ENCODE assay signal across 10 mouse cellular contexts in genomic region chr6:84320586-84320985, GRCm38 (mm10).
DNase-seq lines count a peak whose midpoint lies in the region; ATAC-seq and TF ChIP-seq lines count a peak whose summit lies in the region.
"Had no signal": no experiment of that assay in that cellular context is flagged by ENCODE, and none has a peak within 500 bp of the region (broad histone marks: within the 10 kb centered on the region; RNA-seq: fewer than 3 reads in every experiment).

No protein-coding gene starts in this region.

- no peak overlapping the region for H3K9ac ChIP-seq in liver, embryonic 12.5 days
- no peak overlapping the region for H3K9ac ChIP-seq in hindbrain, embryonic 14.5 days
- H3K9ac ChIP-seq: limb, embryonic 13.5 days; neural tube, embryonic 12.5 days had no signal

- H3K36me3 ChIP-seq in liver, embryonic 12.5 days = no peaks in the 10 kb centered on the region
- H3K36me3 ChIP-seq in hindbrain, embryonic 14.5 days (replicated peaks; ENCODE audit: control insufficient read depth, insufficient read depth) = no peaks in the 10 kb centered on the region
- H3K36me3 ChIP-seq: limb, embryonic 13.5 days; neural tube, embryonic 12.5 days had no signal

- no peak overlapping the region for H3K27ac ChIP-seq in liver, embryonic 12.5 days
- no peak overlapping the region for H3K27ac ChIP-seq in cortical plate, adult 2 months (ENCODE audit: insufficient read depth, low read length)
- H3K27ac ChIP-seq in hindbrain, embryonic 14.5 days = no peak overlapping the region
- H3K27ac ChIP-seq: limb, embryonic 13.5 days; neural tube, embryonic 12.5 days had no signal

- peak; percentile 58 to 63 for DNase-seq in cerebellum, postnatal 14 days
- no peak for DNase-seq in cerebellum, adult 18-20 months
- peak; percentile 16 for DNase-seq in liver
- peak; percentile 26 for DNase-seq in right cerebral cortex, postnatal 14 days
- DNase-seq in hindbrain, embryonic 14.5 days (ENCODE audit: low spot score) = no peak
- no peak for DNase-seq in kidney, adult 18-20 months

- peaks cover 48% of the 10 kb centered on the region for H3K27me3 ChIP-seq in liver, embryonic 12.5 days (replicated peaks)
- no peaks in the 10 kb centered on the region for H3K27me3 ChIP-seq in hindbrain, embryonic 14.5 days (ENCODE audit: control insufficient read depth, insufficient read depth, low read length)
- H3K27me3 ChIP-seq: neural tube, embryonic 12.5 days had no signal

- no peaks in the 10 kb centered on the region for H3K4me1 ChIP-seq in liver, embryonic 12.5 days
- H3K4me1 ChIP-seq in cortical plate, adult 2 months (ENCODE audit: control insufficient read depth, insufficient read depth, low read length) = peaks cover 2% of the 10 kb centered on the region; the same call in 1 of the 2 replicates
- no peaks in the 10 kb centered on the region for H3K4me1 ChIP-seq in hindbrain, embryonic 14.5 days (replicated peaks; ENCODE audit: control insufficient read depth, insufficient read depth, low read length)

- ATAC-seq in liver, embryonic 12.5 days = no peak
- ATAC-seq in hindbrain, embryonic 14.5 days (ENCODE audit: low FRiP score) = no peak

- TF ChIP-seq POLR2A in cortical plate, adult 2 months (IDR thresholded peaks at IDR 0.05; ENCODE audit: extremely low read depth, insufficient read depth, low read length) = no peak

- TF ChIP-seq CTCF in cortical plate, adult 2 months (IDR thresholded peaks at IDR 0.05; ENCODE audit: extremely low read depth, insufficient read depth, low read length) = peak; percentile 60

- no peaks in the 10 kb centered on the region for H3K9me3 ChIP-seq in liver, embryonic 12.5 days (replicated peaks)
- H3K9me3 ChIP-seq in hindbrain, embryonic 14.5 days (ENCODE audit: control insufficient read depth, low read length) = no peaks in the 10 kb centered on the region
- H3K9me3 ChIP-seq: limb, embryonic 13.5 days; neural tube, embryonic 12.5 days had no signal

- H3K4me3 ChIP-seq in liver, embryonic 12.5 days = no peak overlapping the region
- H3K4me3 ChIP-seq in cortical plate, adult 2 months (ENCODE audit: insufficient read depth, low read length) = no peak overlapping the region
- H3K4me3 ChIP-seq in hindbrain, embryonic 14.5 days (replicated peaks; ENCODE audit: low read length) = no peak overlapping the region
- H3K4me3 ChIP-seq: limb, embryonic 13.5 days; neural tube, embryonic 12.5 days had no signal

- H3K4me2 ChIP-seq in liver, embryonic 12.5 days = no peak overlapping the region
- no peak overlapping the region for H3K4me2 ChIP-seq in hindbrain, embryonic 14.5 days (replicated peaks)
- H3K4me2 ChIP-seq: limb, embryonic 13.5 days; neural tube, embryonic 12.5 days had no signal

- WGBS in liver, embryonic 12.5 days (ENCODE audit: insufficient replicate concordance) = 33% methylated on average over 1 of the region's 1 CpGs
- 80% methylated on average over 1 of the region's 1 CpGs for WGBS in hindbrain, embryonic 14.5 days

Comparison
In these comparisons a context has a peak if more than half of its experiments do, and no peak if none do; other contexts are left out.
1. DNase-seq: peak in cerebellum, postnatal 14 days (2 of 2), liver (single experiment) and right cerebral cortex, postnatal 14 days (single experiment); none in cerebellum, adult 18-20 months (0 of 2), hindbrain, embryonic 14.5 days (single experiment) and kidney, adult 18-20 months (single experiment).